Mouse (Mus musculus) midbrain, embryonic 13.5 days (tissue): Measurements from ENCODE around the gene Defb45. TPM values are rescaled to one million over a fixed set of nuclear protein-coding genes. Genes with fewer than 3 reads are reported as not detected.

Experiments
- ATAC-seq: fragments of 200-750 bp; cut with Nextera tagmentation; 2 replicates; pipeline ENCODE4 v1.8.0; 2017; ENCODE audit warnings: mild to moderate bottlenecking, moderate TSS enrichment, moderate library complexity
- H3K27ac ChIP-seq: fragments of 300-500 bp; sonication (generic); 2 replicates; pipeline ENCODE4 v1.5.1; 2015; ENCODE audit warnings: inconsistent platforms, mild to moderate bottlenecking, moderate library complexity
- H3K27me3 ChIP-seq: fragments of 300-500 bp; sonication (generic); 2 replicates; pipeline ENCODE4 v1.6.1; 2015; ENCODE audit warnings: mild to moderate bottlenecking, inconsistent platforms
- H3K36me3 ChIP-seq: fragments of 300-500 bp; sonication (generic); 2 replicates; pipeline ENCODE4 v1.6.1; 2015; ENCODE audit warnings: mild to moderate bottlenecking, inconsistent platforms
- H3K4me1 ChIP-seq: fragments of 300-500 bp; sonication (generic); replicated peaks from 2 replicates; pipeline ENCODE4 v1.6.1; 2015; ENCODE audit warnings: inconsistent platforms
- H3K4me2 ChIP-seq: fragments of 300-500 bp; sonication (generic); replicated peaks from 2 replicates; pipeline ENCODE4 v1.6.1; 2015; ENCODE audit warnings: moderate library complexity, mild to moderate bottlenecking, inconsistent platforms
- H3K4me3 ChIP-seq: fragments of 300-500 bp; sonication (generic); replicated peaks from 2 replicates; pipeline ENCODE4 v1.5.1; 2015; ENCODE audit warnings: mild to moderate bottlenecking, inconsistent platforms
- H3K9ac ChIP-seq: fragments of 300-500 bp; sonication (generic); replicated peaks from 2 replicates; pipeline ENCODE4 v1.6.1; 2015; ENCODE audit warnings: mild to moderate bottlenecking, inconsistent platforms
- H3K9me3 ChIP-seq: fragments of 300-500 bp; sonication (generic); 2 replicates; pipeline ENCODE4 v1.6.1; 2016; ENCODE audit warnings: mild to moderate bottlenecking, inconsistent platforms
- WGBS: fragments of 180-500 bp; shearing (Covaris S2); methylation state at CpG from one replicate; pipeline ENCODE4 v1.1.7; 2015; 5-methylcytosine and 5-hydroxymethylcytosine counted together
- polyA plus RNA-seq: library from polyadenylated mRNA; unstranded; fragments of >200 nt; fragmentation: Nextera tagmentation; extraction: Ambion mirVana; gene quantifications from 2 replicates; pipeline ENCODE4 v1.2.1, GENCODE M21; 2015

Defb45 gene
- not detected in 2 replicates for polyA plus RNA-seq

GRCm38 (mm10) chr2:152599299-152599698, at the start of gene Defb45:
TSS of gene Defb45 (minus strand) at chr2:152599399.
- ATAC-seq = no peak
- H3K9ac ChIP-seq = no peak within 1 kb of the TSS

DNA sequence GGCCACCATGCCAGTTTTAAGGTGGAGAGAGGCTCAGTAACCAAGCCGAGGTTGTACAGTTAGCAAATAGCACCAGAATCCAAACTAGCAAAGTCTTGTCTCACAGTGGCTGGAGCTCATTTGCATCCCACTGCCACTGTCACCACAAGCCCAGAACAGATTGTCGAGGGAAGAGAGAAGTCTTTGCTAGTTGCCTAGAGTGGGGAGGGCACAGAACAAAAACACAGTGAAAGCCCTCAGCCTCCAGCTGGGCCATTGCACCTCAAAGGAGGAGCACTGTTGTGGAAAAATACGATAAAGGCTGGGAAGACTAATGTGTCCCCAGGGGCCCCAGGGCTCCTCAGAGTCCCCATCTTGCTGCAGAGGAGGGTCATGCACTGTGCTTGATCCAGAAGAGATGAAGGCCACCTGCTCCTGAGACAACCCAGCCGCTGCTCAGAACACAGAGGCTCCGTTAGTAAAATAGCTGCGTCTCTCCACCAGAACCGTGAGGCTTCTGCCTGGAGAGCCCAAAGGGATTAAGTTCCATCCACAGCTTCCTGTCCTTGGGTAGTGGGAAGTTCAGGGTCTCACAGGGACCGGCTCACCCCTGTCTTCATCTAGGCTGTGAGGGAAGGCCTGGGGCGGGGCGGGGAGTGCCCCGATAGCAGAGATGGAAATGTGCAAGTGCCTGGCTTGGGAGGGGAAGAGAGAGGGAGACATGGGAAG, 40.4 kb upstream of the Defb45 start:
- Histone ChIP-seq H3K27me3 (no peaks in the 10 kb centered on the region), H3K9ac (no peak overlapping the region), H3K9me3 (no peaks in the 10 kb centered on the region), H3K27ac (peak overlapping the region; percentile 56), H3K36me3 (no peaks in the 10 kb centered on the region), H3K4me3 (no peak overlapping the region), H3K4me2 (no peak overlapping the region), H3K4me1 (peaks cover 14% of the 10 kb centered on the region)
- no peak for ATAC-seq
- 16% methylated on average over 11 of the region's 11 CpGs for WGBS

More at GRCm38 (mm10) chr2:152599299-152599698, at the start of gene Defb45:
- no peak within 1 kb of the TSS for H3K27ac ChIP-seq
- H3K9me3 ChIP-seq = no peaks in the 10 kb centered on the region
- no peaks in the 10 kb centered on the region for H3K4me1 ChIP-seq
- H3K4me2 ChIP-seq = no peak within 1 kb of the TSS
- H3K36me3 ChIP-seq = no peaks in the 10 kb centered on the region
- WGBS = 77% methylated on average over 7 of the region's 7 CpGs
- no peaks in the 10 kb centered on the region for H3K27me3 ChIP-seq
- H3K4me3 ChIP-seq = no peak within 1 kb of the TSS

DNA sequence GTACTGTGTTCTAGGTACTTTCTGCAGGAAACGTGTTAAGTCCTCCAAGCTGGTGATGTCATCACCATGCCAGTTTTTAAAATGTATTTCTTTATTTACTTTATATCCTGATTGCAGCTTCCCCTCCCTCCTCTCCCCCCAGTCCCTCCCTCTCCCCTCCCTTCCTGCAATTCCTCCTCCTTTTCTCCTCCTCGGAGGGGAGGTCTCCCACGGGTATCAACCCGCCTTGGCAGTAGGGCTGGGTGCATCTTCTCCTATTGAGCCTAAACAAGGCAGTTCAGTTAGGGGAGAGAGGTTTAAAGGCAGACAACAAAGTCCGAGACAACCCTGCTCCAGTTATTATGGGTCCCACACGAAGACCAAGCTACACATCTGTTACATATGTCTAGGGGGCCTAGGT, 39.7 kb upstream of the Defb45 start:
- ATAC-seq = no peak
- no peak overlapping the region for H3K27ac ChIP-seq

DNA sequence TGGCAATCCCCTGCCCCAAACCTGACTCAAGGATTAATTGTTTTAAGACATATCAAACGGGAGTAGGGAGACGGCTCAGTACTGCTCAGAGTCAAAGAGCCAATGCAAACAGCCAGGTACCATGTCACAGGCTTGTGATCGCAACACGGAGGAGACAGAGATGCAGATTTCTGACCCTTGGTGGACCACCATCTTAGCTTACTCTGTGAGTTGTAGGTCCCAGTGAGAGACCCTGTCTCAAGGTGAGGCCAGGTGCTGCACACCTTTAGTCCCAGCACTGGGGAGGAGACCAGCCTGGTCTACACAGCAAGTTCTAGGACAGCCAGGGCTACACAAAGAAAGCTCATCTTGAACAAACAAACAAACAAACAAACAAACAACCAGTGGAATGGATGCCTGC, 38.2 kb upstream of the Defb45 start:
- no peak overlapping the region for H3K4me3 ChIP-seq
- no peak overlapping the region for H3K9ac ChIP-seq
- H3K4me1 ChIP-seq = peaks cover 18% of the 10 kb centered on the region
- 90% methylated on average over 4 of the region's 4 CpGs for WGBS
- H3K9me3 ChIP-seq = no peaks in the 10 kb centered on the region
- no peaks in the 10 kb centered on the region for H3K27me3 ChIP-seq
- no peaks in the 10 kb centered on the region for H3K36me3 ChIP-seq
- no peak for ATAC-seq
- no peak overlapping the region for H3K4me2 ChIP-seq
- H3K27ac ChIP-seq = no peak overlapping the region

More for the DNA sequence above, 39.7 kb upstream of the Defb45 start:
- Histone ChIP-seq H3K4me1 (peaks cover 14% of the 10 kb centered on the region), H3K4me2 (no peak overlapping the region), H3K4me3 (no peak overlapping the region), H3K9ac (no peak overlapping the region), H3K9me3 (no peaks in the 10 kb centered on the region), H3K36me3 (no peaks in the 10 kb centered on the region), H3K27me3 (no peaks in the 10 kb centered on the region)
- WGBS = 61% methylated on average over 6 of the region's 6 CpGs

DNA sequence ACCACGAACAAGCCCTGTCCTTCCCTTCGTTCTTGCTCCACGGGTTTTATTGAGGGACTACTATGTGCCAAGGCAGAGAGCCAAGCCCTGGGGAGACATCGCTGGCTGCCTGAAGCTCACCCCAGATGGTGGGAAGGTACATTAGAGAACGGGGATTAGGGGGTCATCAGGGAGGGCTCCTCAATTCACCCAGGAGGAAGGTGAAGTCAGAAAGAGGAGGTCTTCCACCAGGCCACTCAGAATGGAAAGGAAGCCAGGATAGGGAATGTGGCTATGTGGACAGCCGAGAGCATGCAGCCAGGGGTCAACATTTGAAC, 37.8 kb upstream of the Defb45 start:
- Histone ChIP-seq H3K4me1 (peaks cover 18% of the 10 kb centered on the region), H3K9ac (no peak overlapping the region), H3K27me3 (no peaks in the 10 kb centered on the region), H3K36me3 (no peaks in the 10 kb centered on the region), H3K27ac (no peak overlapping the region), H3K9me3 (no peaks in the 10 kb centered on the region), H3K4me2 (no peak overlapping the region), H3K4me3 (no peak overlapping the region)
- no peak for ATAC-seq
- 87% methylated on average over 6 of the region's 6 CpGs for WGBS

GRCm38 (mm10) chr2:152636246-152637005, 37.2 kb upstream of the Defb45 start:
- WGBS = 76% methylated on average over 23 of the region's 23 CpGs

DNA sequence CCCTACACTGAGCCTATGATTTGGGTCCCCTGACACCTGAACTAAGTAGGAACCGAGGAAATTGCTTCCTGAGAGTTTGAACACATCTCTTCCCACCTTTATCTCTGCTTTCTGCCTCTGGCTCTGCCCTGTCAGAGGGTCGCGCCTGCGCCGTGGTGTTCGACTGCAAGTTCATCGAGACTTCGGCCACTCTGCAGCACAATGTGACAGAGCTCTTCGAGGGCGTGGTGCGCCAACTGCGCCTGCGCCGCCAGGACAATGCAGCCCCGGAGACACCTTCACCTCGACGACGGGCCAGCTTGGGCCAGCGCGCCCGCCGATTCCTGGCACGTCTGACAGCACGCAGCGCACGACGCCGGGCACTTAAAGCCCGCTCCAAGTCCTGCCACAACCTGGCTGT, 35.1 kb upstream of the Defb45 start:
- Histone ChIP-seq H3K27me3 (0 out of 2 replicates have a peak, but pooled peaks cover 6% of the 10 kb centered on the region), H3K9ac (no peak overlapping the region), H3K4me3 (no peak overlapping the region), H3K27ac (no peak overlapping the region), H3K36me3 (no peaks in the 10 kb centered on the region), H3K9me3 (no peaks in the 10 kb centered on the region), H3K4me2 (no peak overlapping the region), H3K4me1 (peaks cover 9% of the 10 kb centered on the region)
- 76% methylated on average over 29 of the region's 29 CpGs for WGBS
- no peak for ATAC-seq

More at GRCm38 (mm10) chr2:152636246-152637005, 37.2 kb upstream of the Defb45 start:
- H3K4me2 ChIP-seq = no peak overlapping the region
- no peak overlapping the region for H3K4me3 ChIP-seq
- H3K9ac ChIP-seq = no peak overlapping the region
- peaks cover 18% of the 10 kb centered on the region for H3K4me1 ChIP-seq
- ATAC-seq = no peak
- no peak overlapping the region for H3K27ac ChIP-seq
- H3K27me3 ChIP-seq = no peaks in the 10 kb centered on the region
- H3K9me3 ChIP-seq = no peaks in the 10 kb centered on the region
- H3K36me3 ChIP-seq = no peaks in the 10 kb centered on the region

DNA sequence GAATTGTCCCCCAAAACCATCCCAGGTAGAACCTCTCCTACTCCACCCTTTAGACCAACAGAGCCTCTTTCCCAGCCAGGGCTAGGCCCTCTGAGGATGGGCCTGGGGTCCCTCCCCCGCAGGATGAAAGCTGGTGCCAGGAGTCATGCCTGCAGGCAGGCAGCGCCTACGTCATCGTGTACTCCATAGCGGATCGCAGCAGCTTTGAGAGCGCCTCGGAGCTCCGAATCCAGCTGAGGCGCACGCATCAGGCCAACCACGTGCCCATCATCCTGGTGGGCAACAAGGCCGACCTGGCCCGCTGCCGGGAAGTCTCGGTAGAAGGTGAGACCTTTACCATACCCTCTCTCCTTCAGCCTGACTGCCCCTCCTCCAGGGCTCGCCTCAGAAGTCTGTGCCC, 34.1 kb upstream of the Defb45 start:
- 43% methylated on average over 17 of the region's 17 CpGs for WGBS
- H3K9ac ChIP-seq = no peak overlapping the region; the same call in 1 of the 2 replicates
- peak overlapping the region; percentile 19 for H3K4me2 ChIP-seq
- H3K27me3 ChIP-seq = peaks cover 15% of the 10 kb centered on the region
- no peak overlapping the region for H3K27ac ChIP-seq
- H3K36me3 ChIP-seq = no peaks in the 10 kb centered on the region
- ATAC-seq = no peak
- no peak overlapping the region for H3K4me3 ChIP-seq
- no peaks in the 10 kb centered on the region for H3K9me3 ChIP-seq
- H3K4me1 ChIP-seq = peaks cover 5% of the 10 kb centered on the region

GRCm38 (mm10) chr2:152629904-152630303, 30.7 kb upstream of the Defb45 start:
- Histone ChIP-seq H3K9ac (no peak overlapping the region), H3K27ac (no peak overlapping the region), H3K4me3 (no peak overlapping the region), H3K4me2 (no peak overlapping the region), H3K36me3 (no peaks in the 10 kb centered on the region), H3K4me1 (peaks cover 30% of the 10 kb centered on the region), H3K9me3 (no peaks in the 10 kb centered on the region), H3K27me3 (peaks cover 43% of the 10 kb centered on the region)
- no peak for ATAC-seq
- 90% methylated on average over 6 of the region's 6 CpGs for WGBS

GRCm38 (mm10) chr2:152629239-152629638, 30.0 kb upstream of the Defb45 start:
- Histone ChIP-seq H3K9me3 (no peaks in the 10 kb centered on the region), H3K4me2 (no peak overlapping the region), H3K27me3 (peaks cover 43% of the 10 kb centered on the region), H3K9ac (no peak overlapping the region), H3K4me3 (no peak overlapping the region), H3K36me3 (no peaks in the 10 kb centered on the region), H3K4me1 (peaks cover 30% of the 10 kb centered on the region), H3K27ac (no peak overlapping the region)
- WGBS = 66% methylated on average over 3 of the region's 3 CpGs
- no peak for ATAC-seq

- Histone ChIP-seq H3K4me2 (no peak overlapping the region), H3K4me1 (peaks cover 25% of the 10 kb centered on the region), H3K9me3 (no peaks in the 10 kb centered on the region), H3K27ac (no peak overlapping the region), H3K9ac (no peak overlapping the region), H3K36me3 (no peaks in the 10 kb centered on the region), H3K27me3 (peaks cover 43% of the 10 kb centered on the region), H3K4me3 (no peak overlapping the region)
- no peak for ATAC-seq
- WGBS = 42% methylated on average over 17 of the region's 17 CpGs
Observed at GRCm38 (mm10) chr2:152628066-152628465, 28.9 kb upstream of the Defb45 start.

DNA sequence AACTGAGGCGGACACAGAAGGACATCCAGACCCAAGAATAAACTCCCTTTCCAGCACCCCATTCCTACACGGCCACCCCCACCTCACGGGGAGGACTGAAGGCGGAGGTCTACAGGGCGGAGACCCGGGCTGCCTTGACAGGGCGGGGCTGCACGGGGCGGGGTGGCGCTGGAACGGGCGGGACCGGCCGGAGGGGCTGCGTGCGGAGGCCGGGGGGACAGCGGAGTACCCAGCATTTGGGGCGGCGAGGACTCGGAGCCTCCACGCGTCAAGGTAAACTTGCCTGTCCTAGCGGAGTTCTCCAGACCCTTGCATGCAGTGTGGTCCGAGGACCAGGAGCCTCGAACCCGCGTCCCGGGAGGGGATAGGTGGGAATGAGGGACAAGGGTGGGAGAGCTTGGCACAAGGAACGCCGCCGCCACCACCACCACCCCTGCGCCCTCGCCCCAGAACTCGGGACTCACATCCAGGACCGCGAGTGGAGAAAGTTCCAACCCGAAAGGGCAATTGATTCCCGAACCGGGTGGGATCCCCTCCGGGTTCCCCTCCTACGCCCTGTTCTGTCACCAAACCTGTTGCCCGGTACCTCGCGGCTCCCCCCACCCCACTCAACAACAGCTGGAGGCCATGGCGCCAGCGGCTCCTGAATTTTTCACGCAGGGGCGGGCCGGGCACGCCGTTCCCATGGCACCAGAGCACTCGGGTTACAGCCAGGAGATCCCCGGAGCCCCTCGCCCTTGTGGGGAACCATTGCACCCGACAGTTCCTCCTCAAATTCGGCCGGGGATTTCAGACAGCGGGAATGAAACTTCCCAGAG, 27.8 kb upstream of the Defb45 start, which contains the start of gene Rem1:
Gene Rem1 (plus strand): TSS at position 178 of the 818 bp plus-strand sequence.
- H3K36me3 ChIP-seq = no peaks in the 10 kb centered on the region
- peak within 1 kb of the TSS; percentile 52 for H3K4me2 ChIP-seq
- no peaks in the 10 kb centered on the region for H3K9me3 ChIP-seq
- ATAC-seq = peak; percentile 22; the same call in 1 of the 2 replicates
- H3K27ac ChIP-seq = no peak within 1 kb of the TSS
- peak within 1 kb of the TSS; percentile 46; the same call in 1 of the 2 replicates for H3K9ac ChIP-seq
- H3K4me3 ChIP-seq = peak within 1 kb of the TSS; percentile 28
- H3K27me3 ChIP-seq = peaks cover 43% of the 10 kb centered on the region
- peaks cover 25% of the 10 kb centered on the region for H3K4me1 ChIP-seq
- 2% methylated on average over 59 of the region's 59 CpGs for WGBS
